Mouse (Mus musculus): Measurements from ENCODE around the gene Cryba4.

The Cryba4 gene

GRCm38 (mm10) chr5:112286608-112286983, 34.3 kb upstream of the Cryba4 start:
- DNase-seq (ENCODE audit: low spot score in 2 of 2), result no peak

- DNase-seq (ENCODE audit: low spot score in 2 of 2), result no peak
Measured at GRCm38 (mm10) chr5:112285548-112286085, 33.3 kb upstream of the Cryba4 start.

DNA sequence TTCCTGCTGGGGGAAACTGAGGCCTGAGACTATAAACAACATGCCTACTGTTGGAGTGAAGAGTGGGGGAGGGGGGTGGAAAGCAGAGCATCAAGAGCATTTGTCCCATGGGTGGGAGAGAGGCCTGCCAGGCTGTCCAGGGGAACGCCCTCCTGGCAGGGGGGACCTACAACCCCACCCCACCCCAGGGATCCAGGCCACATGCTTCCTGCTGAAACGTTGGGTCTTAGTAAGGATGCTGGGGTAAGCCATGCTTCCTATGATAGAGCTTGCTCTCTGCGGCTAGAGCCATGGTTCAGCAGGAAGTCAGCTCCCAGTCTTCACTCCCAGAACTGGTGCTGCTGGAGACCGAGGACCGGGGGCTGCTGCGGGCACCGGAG, 31.9 kb upstream of the Cryba4 start:
- DNase-seq (ENCODE audit: low spot score in 2 of 2), result no peak

GRCm38 (mm10) chr5:112283543-112284202, 31.4 kb upstream of the Cryba4 start:
- DNase-seq (ENCODE audit: low spot score in 2 of 2), result no peak

DNA sequence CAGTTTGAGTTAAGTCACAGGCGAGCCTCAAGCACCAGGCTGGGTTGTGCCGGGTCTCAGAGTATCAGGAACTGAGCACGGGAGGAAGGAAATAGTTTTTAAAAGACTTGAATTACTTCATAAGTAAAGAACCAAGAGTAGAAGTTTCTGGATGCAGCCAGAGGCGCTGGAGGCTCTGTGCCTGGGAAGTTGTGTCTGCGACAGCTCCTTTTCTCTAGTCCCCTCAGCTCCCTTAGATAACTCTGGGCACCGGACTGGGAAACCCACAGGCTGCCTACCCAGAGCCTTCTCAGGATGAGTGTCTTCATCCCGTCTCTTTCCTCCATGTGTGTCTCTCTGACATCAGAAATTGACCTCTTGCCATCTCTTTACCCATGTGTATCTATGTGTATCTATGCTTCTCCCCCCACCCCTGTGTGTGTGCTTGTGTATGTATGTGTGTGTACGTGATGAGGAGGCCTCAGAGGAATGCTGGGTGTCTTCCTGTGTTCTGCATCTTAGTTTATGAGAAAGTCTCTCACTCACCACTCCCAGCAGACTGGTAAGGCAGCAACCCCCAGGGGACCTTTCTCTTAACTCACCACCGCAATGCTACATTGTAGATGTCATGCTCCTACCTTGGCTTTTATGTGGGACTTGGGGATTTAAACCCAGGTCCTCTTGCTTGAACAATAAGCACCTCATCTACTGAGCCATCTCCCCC, 30.6 kb upstream of the Cryba4 start:
- DNase-seq (ENCODE audit: low spot score in 2 of 2), result no peak

- no peak for DNase-seq (ENCODE audit: low spot score in 2 of 2)
Measured at GRCm38 (mm10) chr5:112282123-112282779, 29.9 kb upstream of the Cryba4 start.

GRCm38 (mm10) chr5:112281676-112282075, 29.4 kb upstream of the Cryba4 start:
- no peak for DNase-seq (ENCODE audit: low spot score in 2 of 2)

GRCm38 (mm10) chr5:112280863-112281660, 28.7 kb upstream of the Cryba4 start:
- no peak for DNase-seq (ENCODE audit: low spot score in 2 of 2)

GRCm38 (mm10) chr5:112280151-112280550, 27.8 kb upstream of the Cryba4 start:
- no peak for DNase-seq (ENCODE audit: low spot score in 2 of 2)

DNA sequence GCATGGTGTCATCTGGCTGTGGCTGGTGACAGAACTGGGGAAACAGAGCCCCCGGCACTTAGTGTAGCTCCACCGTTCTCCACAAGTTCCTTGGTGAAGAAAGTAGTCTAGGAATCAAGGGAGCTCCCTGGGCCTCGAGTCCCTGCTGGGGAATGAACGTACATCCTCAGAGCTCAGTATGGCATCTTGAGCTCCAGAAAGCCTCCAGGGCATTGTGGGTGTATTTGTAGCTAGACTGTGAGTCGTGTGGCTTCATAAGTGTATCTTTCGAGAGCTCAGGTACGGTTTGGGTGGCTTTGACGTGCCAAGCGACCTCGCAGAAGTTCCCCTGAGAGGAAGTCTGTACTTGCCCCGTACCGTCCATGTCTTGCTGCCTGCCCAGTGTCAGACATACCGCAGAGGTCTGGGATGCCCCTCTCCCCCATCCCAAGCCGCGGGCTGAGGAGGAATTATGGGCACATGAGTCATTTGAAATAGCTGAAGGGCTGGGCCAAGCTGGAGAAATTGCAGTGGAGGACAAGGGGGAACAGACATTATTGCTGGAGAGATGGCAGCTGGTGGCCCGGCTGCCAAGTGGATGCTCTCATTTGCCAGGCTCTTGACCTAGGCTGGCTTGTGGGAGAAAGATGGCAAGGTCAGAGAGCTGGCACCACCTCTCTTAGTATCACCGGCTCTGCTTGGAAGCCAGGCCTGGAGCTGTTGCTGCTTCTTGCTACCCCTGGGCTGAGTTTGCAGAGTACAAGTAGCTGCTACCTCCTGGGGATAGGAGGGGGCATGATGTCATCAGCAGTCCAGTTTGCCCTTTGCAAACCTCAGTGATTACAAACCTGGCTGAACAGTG, 27.1 kb upstream of the Cryba4 start:
- DNase-seq (ENCODE audit: low spot score in 2 of 2), result no peak

GRCm38 (mm10) chr5:112277906-112278470, 25.7 kb upstream of the Cryba4 start:
- no peak for DNase-seq (ENCODE audit: low spot score in 2 of 2)

GRCm38 (mm10) chr5:112276907-112277348, 24.6 kb upstream of the Cryba4 start:
- peak in 1 of 2 experiments; percentile 24 for DNase-seq (ENCODE audit: low spot score in 2 of 2)

GRCm38 (mm10) chr5:112276267-112276873, 24.1 kb upstream of the Cryba4 start, which contains the start of gene Tpst2:
Gene Tpst2 (plus strand): TSS chr5:112276691.
- DNase-seq (ENCODE audit: low spot score in 2 of 2), result peak; percentile 100

DNA sequence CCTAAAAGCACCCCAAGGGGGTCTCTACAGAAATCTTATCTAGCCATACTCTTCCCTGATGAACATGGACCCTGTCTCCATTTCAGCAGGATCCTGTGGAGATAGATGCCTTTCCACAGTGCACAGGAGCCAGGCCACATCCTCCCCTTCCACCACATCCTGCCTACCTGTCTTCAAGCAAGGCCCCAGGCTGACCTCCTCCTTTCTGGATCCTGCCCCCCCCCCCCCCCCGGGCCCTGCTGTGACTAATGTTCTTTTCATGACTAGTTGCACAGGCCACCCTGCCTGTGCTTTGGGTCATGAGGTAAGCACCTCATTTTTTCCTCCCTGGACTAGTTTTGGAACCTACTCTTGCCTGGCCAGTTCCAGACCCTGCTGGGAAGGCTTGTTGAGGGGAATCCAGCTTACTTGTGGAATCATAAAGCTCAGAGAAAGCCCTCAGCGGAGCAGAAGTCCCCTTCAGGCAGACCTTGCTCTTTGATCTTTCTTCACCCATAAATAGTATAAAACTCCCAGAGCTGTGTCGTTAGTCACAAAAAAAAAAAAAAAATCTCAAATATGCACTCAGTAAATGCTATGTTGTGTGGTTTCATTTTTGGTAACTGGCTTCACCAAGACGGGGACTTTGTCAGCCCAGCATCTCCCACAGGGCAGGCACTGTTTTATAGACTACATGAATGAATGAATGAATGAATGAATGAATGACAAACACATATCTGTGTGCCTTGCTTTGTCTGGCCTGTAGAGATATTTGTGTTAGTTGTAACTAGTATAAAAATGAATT, 22.9 kb upstream of the Cryba4 start:
- no peak for DNase-seq (ENCODE audit: low spot score in 2 of 2)

- no peak for DNase-seq (ENCODE audit: low spot score in 2 of 2)
Measured at GRCm38 (mm10) chr5:112273746-112274463, 21.6 kb upstream of the Cryba4 start.

DNA sequence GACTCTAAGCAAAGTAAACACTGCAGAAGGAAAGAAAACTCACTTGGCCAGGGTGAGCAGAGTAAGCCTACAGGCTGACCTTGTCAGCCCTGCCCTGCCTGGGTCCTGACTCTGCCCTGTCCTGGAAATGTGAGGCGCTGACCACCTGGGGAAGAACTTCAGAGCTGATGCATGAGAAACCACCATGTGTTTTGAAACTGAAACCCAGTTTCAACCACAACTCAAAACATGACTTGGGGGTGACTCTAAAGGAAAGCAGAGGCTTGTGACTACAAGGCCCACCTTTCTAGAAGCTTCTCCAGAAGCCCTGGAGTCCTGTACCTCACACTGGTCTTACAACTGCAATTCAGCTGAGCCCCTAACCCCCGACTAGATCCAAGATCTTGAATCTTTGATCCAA, 20.6 kb upstream of the Cryba4 start:
- DNase-seq (ENCODE audit: low spot score in 2 of 2), result no peak

DNA sequence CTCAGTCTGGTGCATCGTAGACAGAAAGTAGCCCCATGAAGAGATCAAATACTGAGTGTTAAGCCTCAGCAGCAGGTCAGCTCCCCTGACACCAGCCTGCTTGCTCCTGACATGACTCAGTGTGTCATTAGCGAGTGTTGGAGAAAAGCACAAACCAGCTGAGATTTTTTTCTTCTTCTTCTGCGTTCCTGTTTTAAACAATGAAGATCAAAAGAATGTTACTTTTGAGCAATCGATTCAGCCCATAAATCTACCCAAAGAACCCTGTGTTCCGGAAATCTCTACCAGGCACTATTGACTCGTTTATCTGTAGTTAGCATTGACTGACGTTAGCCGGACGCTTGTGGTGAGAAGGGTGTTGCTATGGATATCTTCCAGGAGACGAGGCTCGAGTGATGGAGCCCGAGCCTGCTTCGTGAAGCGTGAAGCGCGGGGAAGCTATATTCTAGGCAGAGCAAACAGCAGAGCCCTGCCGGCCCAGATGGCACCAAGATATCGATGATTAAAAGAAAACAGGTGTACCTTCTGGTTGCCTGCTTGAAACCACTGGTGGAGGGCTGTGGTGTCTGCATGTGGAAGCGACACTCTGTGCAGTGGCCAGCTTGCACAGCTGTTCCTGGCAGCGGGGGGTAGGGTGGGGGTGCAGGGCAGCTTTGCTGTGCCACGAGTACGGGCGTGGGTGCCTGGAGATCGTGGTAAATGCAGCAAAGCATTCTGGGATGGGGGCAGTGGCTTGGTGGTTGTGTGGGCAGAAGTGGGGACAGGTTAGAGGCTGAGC, 18.6 kb upstream of the Cryba4 start:
- DNase-seq (ENCODE audit: low spot score in 2 of 2), result no peak

Measured in urinary bladder, adult 18-20 months (tissue).